Mouse (Mus musculus) natural killer cell, adult 2 months (primary cell): ENCODE measurements at regions not wholly inside any gene's neighbourhood (a gene's known extent, or its start where the extent isn't known, plus 50 kb on each side); places are given as distances from the start of the nearest gene placed in this dataset.
"Not testable (repeated sequence)": the region's sequence is repeated elsewhere in the genome, so short reads cannot be mapped to it uniquely, and the experiment has no call there.

Experiments
- DNase-seq, 2 experiments: peaks; one replicate each; pipeline ENCODE4 v3.0.0; 2022; ENCODE audit warnings: low spot score in 2 of 2

DNA sequence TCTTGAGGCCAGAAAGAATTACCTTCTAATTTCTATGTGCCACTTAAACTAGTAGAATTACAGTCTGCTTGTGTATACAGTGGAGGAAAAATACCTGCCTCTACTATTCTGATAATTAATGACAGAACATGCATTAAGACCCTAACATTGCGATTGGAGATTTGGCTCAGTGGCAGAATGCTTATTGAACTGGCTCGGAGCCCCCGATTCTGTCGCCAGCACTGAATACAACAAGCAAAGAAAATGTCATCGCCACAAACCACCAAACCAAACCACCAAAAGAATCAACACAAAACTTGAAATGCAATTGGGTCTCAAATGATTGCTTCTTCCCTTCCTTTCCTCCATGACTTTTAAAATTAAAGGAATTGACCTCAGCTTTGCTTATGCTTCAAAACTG is 122.9 kb upstream of the Emcn start:
- DNase-seq: no peak

DNA sequence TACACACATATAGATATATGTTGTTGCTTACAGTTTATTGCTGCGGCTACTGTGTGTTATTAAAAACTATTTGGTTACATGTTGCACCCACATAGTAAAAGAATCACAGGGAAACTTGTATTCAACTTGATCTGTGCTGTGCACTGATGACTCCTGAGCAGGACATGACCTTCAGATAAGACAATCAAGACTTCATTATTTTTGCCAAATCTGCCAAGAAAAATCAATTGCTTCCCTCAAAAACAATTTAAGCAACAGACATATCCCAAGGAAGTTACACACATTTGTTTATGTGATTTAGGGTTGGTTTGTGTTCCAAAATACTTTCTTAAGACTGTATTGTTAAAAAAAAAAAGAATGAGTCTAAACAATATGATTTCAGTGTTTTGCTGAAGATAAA is 114.7 kb upstream of the Emcn start:
- DNase-seq: no peak

DNA sequence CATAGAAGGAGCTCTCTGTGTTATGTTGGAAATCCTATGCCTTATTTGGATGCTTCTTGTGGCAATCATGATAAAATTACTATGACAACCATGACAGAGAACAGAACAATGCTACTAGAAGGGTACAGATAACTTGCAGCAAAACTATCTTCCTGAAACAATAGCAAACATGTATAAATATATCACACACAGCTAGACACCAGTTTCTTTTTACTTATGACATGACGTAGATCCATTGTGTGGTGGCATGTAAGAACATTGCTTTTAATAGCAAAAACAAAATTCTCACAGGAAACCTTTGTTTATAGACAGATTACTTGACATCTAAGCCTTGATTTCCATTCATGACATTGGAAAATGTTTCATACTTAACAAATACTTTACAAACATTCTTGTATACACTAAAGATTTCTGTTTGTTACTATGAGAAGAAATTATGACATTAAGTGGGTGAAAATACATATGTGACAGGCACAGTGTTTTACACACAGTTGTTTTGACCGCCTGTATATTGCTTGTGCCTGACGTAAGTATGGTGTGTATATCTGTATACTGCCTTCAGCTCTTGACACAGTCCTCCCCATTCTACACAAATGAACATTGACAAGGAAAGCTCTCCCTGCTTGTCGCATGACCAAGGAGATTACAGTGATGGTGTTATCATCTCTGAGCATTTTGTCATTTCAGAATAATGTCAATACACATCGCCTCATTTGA is 113.6 kb upstream of the Emcn start:
- no peak for DNase-seq

DNA sequence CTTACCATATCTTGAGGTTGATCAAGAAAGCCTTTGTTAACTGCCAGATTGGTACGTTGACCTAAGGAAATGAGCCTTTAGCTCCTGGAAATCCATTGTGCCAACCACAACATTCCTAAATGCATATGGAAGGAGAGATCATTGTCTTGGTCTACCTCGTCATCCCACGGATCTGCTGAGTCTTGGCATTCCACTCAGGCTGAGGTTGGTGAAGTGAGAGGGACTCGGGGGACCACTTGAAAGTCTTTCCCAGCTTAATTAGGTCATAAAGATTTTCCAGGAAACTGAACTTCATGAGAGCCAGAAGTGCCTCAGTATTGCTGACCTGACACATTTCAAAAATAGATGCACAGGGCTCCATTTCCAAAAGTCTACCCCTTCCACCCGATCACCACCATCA is 112.5 kb upstream of the Emcn start:
- DNase-seq: no peak

DNA sequence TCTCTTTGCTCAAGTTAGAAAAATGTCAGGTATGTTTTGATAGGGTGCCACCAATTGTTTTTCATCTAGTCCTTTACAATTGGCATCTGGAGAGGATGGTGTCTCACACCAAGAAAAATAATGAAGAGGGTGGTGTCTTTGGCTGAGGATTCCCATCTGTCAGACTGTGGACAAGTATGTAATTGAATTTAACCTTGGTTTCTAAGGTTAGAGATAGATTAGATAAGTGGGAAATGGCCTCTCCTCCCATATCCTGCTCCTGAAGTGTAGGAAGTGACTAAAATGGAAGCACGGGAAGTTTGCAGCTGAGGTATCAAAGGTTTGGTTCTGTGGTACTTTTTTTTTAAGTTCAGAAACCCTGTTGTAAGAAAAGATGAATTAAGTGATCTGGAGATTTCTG is 98.0 kb upstream of the Emcn start:
- DNase-seq: no peak

DNA sequence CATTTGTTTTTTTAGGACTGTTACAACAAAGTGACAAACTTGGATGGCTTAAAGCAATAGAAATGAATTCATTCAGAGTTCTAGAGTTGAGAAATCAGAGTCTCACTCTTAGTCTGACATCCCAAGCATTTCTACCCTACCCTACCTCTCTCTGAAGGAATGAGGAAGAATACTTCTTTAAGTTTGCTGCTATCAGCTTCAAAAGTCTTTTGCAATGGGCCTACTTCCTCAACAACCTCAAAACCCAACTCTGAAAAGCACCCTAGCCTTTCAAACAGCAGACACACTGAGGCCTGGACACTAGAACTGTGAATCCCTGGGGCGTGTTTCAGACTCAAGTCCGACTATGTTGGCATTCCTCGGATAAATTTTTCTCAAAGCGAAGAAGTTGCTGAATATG is 77.0 kb upstream of the Emcn start:
- no peak for DNase-seq

DNA sequence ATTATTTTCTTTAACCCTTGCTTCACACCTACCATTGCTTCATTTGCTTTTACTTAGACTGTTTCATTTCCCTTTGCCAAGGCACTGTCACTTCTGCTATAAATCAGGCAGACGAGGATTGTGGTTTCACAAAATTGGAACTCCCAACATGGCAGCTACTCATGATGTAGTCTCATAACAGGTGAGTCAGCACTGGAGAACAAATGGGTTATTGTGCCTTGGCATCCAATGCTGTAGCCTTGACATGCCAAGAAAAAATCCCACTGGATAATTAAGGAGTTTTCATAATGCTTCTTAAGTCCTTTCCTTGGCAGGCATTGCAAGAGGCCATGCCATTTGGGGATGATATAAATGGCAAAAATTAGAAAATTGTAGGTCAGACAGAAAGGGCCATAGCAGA is 73.1 kb upstream of the Emcn start:
- DNase-seq: no peak

DNA sequence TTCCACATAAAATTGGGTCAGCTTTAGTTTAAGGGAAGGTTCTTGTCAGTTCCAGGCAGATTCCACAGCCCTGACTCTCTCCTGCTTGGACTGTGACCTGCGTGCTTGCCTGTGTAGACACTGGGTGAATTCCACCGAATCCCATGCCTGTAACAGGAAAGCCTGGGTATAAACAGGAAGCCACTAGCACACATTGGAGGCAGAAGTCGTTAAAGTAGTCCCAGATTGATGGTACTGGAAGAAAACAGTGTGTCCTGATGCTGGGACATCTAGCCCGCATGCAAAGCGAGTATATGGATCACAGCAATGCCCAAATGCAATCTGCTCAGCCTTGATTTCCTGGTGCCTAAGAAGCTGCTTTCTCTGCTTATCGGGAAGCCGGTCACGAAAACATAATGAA is 65.4 kb upstream of the Emcn start:
- DNase-seq: no peak

DNA sequence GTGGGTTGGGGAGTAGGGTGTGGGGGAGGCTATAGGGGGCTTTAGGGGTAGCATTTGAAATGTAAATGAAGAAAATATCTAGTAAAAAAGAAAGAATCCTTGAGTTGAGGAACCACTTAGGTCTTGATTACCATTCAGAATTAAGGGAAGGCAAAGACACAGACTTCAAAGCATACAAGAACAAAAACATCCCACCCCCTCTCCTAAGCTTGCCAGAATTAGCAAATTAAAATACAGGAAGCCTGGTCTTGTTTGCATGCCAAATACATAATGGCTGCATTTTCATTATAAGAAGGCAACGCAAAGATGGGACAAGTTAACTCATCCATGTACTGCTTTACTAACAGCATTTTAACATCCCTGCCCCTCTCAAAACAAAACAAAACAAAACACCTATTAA is 61.6 kb upstream of the Emcn start:
- no peak for DNase-seq

DNA sequence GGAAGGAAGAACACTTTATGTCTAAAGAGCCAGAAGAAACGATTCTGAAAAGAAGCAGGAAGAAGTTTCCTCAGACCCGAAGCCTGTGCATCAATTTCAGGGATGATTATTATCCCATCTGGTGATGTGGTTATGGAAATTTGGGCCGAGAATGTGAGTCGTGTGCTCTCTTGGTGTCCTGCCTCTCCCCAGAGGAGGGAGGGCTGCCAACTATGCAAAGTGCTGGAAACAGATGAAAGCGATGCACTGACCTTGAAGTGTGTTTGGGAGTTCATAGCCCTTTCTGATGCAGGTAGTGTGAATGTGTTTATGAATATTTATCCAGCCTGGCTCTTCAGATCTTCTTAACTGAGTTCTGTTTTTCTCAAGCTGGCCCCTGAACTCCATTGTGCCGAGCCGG is 59.8 kb upstream of the Emcn start:
- no peak for DNase-seq

DNA sequence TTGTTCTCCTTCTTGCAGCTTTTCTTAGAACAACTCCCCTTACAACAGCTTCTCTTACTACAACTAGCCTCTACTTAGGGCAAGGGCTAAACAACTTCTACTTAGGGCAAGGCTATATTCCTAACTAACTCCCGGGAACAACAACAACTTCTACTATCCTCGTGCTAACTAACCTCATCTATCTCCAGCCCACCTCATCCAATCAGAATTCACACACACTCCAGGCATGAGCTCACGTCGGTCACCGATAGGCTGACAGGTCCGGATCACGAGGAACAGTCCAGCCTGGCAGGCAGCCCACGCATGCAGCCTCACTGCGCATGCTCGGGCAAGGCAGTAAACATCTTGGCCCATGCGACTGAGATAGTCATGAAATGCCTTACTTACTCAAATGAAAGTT is 53.3 kb upstream of the Emcn start:
- DNase-seq: not testable (repeated sequence)

DNA sequence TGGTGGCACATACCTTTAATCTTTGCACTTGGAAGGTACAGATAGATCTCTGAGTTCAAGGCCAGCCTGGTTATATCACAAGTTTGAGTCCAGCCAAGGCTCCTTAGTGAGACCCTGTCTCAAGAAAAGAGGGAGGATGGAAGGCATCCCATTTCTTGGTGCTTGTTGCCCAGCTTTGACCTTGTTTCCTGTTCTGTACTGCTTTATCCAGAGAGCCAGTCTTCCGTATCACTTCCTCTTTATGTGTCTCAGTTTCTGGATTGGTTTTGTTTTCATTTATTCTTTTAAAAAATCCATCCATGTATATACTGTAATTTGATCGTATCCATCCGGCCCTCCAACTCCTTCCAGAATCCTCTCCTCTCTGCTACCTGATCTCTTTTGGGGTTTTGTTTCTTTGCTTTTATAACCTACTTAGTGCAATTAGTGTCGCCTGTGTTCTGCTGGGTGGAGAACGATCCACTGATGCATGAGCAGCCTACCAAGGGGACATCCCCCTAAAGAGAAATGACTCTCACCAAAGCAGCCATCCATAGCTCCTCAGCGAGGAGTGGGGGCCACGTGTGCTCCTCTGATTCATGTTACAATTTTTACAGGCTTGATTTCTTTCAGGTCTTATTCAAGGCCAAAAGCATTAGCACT is 52.4 kb upstream of the Emcn start:
- DNase-seq: peak in 1 of 2 experiments; percentile 34

DNA sequence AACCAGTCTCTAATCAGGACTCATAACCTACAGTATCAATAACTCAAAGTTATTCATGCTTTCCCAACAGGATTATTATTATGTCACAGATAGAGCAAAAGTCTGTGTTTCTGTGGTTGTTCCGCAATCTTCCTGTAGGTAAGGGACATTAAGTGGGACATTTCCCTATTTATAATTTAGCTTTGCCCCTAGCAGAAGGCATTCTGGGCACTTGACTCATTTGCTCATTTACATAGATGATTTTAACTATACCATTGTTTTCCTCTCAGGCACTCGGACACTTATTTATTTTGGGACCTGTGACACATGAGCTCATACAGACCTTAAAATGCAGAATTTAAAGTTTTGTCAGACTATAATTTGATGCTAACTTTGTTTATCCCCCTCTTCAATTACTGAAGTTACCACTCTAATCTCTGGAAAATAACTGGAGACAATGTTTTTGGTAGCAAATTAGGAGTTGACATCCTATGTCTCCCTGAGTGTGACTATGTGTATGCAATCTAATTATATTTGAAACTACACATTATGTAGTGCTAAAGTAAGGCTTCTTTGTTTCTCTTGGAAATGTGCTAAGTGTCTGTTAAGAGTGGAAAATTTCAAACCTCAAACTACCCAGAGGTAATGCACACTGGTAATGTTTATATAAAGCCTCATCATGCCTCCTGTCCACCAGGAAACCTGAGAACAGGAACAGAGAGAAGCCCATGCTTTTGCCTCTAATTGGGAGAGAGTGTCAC is 51.8 kb upstream of the Emcn start:
- no peak for DNase-seq

DNA sequence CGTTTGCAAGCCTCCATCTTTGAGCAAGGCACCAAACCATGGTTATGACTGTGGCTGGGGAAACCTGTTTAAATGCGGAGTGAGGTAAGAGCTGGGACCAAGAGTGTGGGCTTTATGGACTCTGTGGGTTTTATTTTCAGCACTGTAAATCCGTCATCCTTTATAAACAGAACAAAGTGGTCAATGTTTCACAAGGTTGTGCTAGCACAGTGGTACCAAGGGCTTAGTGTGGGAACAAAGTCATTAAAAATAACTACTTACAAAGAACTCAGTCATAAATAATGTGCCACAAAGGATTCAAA is 51.2 kb upstream of the Emcn start:
- DNase-seq: no peak
